Mouse (Mus musculus): ENCODE measurements around the gene Olfr1055.
"Not testable (repeated sequence)": the region's sequence is repeated elsewhere in the genome, so short reads cannot be mapped to it uniquely, and the experiment has no call there.

Gene Olfr1055

GRCm38 (mm10) chr2:86350184-86350583 lies at the start of gene Olfr1055:
Gene Olfr1055 (minus strand): TSS chr2:86350284.
- DNase-seq (ENCODE audit: low spot score): no peak

- DNase-seq (ENCODE audit: low spot score): no peak
Observed at GRCm38 (mm10) chr2:86395114-86395513, 45.0 kb upstream of the Olfr1055 start.

- not testable (repeated sequence) for DNase-seq (ENCODE audit: low spot score)
Observed at GRCm38 (mm10) chr2:86388461-86388860, 38.4 kb upstream of the Olfr1055 start, which contains the start of gene Olfr1058. Gene Olfr1058 (minus strand): TSS chr2:86388561.

- DNase-seq (ENCODE audit: low spot score): no peak
Observed at GRCm38 (mm10) chr2:86378293-86378692, 28.2 kb upstream of the Olfr1055 start, which contains the start of gene Olfr1057. Gene Olfr1057 (minus strand): TSS chr2:86378393.

GRCm38 (mm10) chr2:86366342-86366741 lies 16.3 kb upstream of the Olfr1055 start:
- not testable (repeated sequence) for DNase-seq (ENCODE audit: low spot score)

GRCm38 (mm10) chr2:86362369-86362768 lies 12.3 kb upstream of the Olfr1055 start, which contains the start of gene Olfr1056:
Gene Olfr1056 (minus strand): TSS chr2:86362469.
- no peak for DNase-seq (ENCODE audit: low spot score)

GRCm38 (mm10) chr2:86351751-86352150 lies 1.7 kb upstream of the Olfr1055 start:
- DNase-seq (ENCODE audit: low spot score): not testable (repeated sequence)

GRCm38 (mm10) chr2:86335333-86335732 lies 14.8 kb downstream of the Olfr1055 start, which contains the start of gene Olfr1054:
Gene Olfr1054 (minus strand): TSS chr2:86335433.
- no peak for DNase-seq (ENCODE audit: low spot score)

- no peak for DNase-seq (ENCODE audit: low spot score)
Observed at GRCm38 (mm10) chr2:86315184-86315583, 34.9 kb downstream of the Olfr1055 start, which contains the start of gene Olfr1053. Gene Olfr1053 (minus strand): TSS chr2:86315284.
